In genomic region chr12:116396072-116396695, GRCm38 (mm10) we compare ENCODE assay signal across 34 mouse cellular contexts. TPM values are rescaled to one million over a fixed set of nuclear protein-coding genes. Genes with fewer than 3 reads are reported as not detected.
DNase-seq lines count a peak whose midpoint lies in the region; ATAC-seq lines count a peak whose summit lies in the region.
"Had no signal": no experiment of that assay in that cellular context is flagged by ENCODE, and none has a peak within 500 bp of the region (broad histone marks: within the 10 kb centered on the region; RNA-seq: fewer than 3 reads in every experiment).

No protein-coding gene starts in this region.

- H3K36me3 ChIP-seq in midbrain, embryonic 11.5 days (ENCODE audit: control insufficient read depth, insufficient read depth, low read length), result no peaks in the 10 kb centered on the region
- H3K36me3 ChIP-seq in midbrain, embryonic 14.5 days (ENCODE audit: control insufficient read depth, insufficient read depth, low read length), result no peaks in the 10 kb centered on the region
- H3K36me3 ChIP-seq in intestine, embryonic 16.5 days (ENCODE audit: control insufficient read depth, insufficient read depth, low read length), result no peaks in the 10 kb centered on the region
- H3K36me3 ChIP-seq: hindbrain, embryonic 15.5 days; liver, embryonic 13.5 days; midbrain, embryonic 15.5 days had no signal

- no peak overlapping the region for H3K4me2 ChIP-seq in midbrain, embryonic 11.5 days
- no peak overlapping the region for H3K4me2 ChIP-seq in midbrain, embryonic 14.5 days (ENCODE audit: low read length)
- H3K4me2 ChIP-seq in intestine, embryonic 16.5 days (ENCODE audit: low read depth, low read length), result no peak overlapping the region
- H3K4me2 ChIP-seq: hindbrain, embryonic 15.5 days; liver, embryonic 13.5 days; midbrain, embryonic 15.5 days had no signal

- no peak overlapping the region for H3K27ac ChIP-seq in midbrain, embryonic 11.5 days (ENCODE audit: low read depth, low read length)
- H3K27ac ChIP-seq in midbrain, embryonic 14.5 days (replicated peaks; ENCODE audit: low read depth, low read length), result no peak overlapping the region
- H3K27ac ChIP-seq in intestine, embryonic 16.5 days (ENCODE audit: low read length), result no peak overlapping the region
- H3K27ac ChIP-seq: hindbrain, embryonic 10.5 days; hindbrain, embryonic 15.5 days; kidney, postnatal 0 days; left cerebral cortex, adult 2 months; liver, embryonic 13.5 days; macrophage; midbrain, embryonic 15.5 days had no signal

- no peaks in the 10 kb centered on the region for H3K27me3 ChIP-seq in midbrain, embryonic 11.5 days (ENCODE audit: control insufficient read depth, insufficient read depth, low read length)
- no peaks in the 10 kb centered on the region for H3K27me3 ChIP-seq in midbrain, embryonic 14.5 days (ENCODE audit: control insufficient read depth, insufficient read depth, low read length)
- H3K27me3 ChIP-seq in intestine, embryonic 16.5 days (replicated peaks; ENCODE audit: control insufficient read depth, insufficient read depth, low read length), result no peaks in the 10 kb centered on the region
- H3K27me3 ChIP-seq: CH12.LX; hindbrain, embryonic 15.5 days; liver, embryonic 13.5 days; midbrain, embryonic 15.5 days had no signal

- no peak overlapping the region for H3K9ac ChIP-seq in midbrain, embryonic 11.5 days (ENCODE audit: low read length)
- no peak overlapping the region for H3K9ac ChIP-seq in midbrain, embryonic 14.5 days (replicated peaks; ENCODE audit: low read length)
- H3K9ac ChIP-seq in intestine, embryonic 16.5 days (ENCODE audit: low read depth, low read length), result no peak overlapping the region
- H3K9ac ChIP-seq: hindbrain, embryonic 15.5 days; liver, embryonic 13.5 days; midbrain, embryonic 15.5 days had no signal

- no peak overlapping the region for H3K4me3 ChIP-seq in midbrain, embryonic 11.5 days (ENCODE audit: low read depth, low read length)
- no peak overlapping the region for H3K4me3 ChIP-seq in midbrain, embryonic 14.5 days (replicated peaks; ENCODE audit: low read depth, low read length)
- H3K4me3 ChIP-seq in intestine, embryonic 16.5 days (ENCODE audit: low read length), result no peak overlapping the region
- H3K4me3 ChIP-seq: hindbrain, embryonic 10.5 days; hindbrain, embryonic 15.5 days; left cerebral cortex, adult 2 months; liver, embryonic 13.5 days; midbrain, embryonic 15.5 days had no signal

- ATAC-seq in midbrain, embryonic 11.5 days (ENCODE audit: low FRiP score), result no peak
- ATAC-seq in midbrain, embryonic 14.5 days (ENCODE audit: low FRiP score, low TSS enrichment), result no peak
- ATAC-seq in intestine, embryonic 16.5 days, result peak; percentile 65; the same call in 1 of the 2 replicates
- ATAC-seq: activated CD4-positive, CD25-positive, alpha-beta regulatory T cell, adult 4 months; forebrain, embryonic 16.5 days; inflammation-experienced regulatory T-cells, adult 6 months; lung, postnatal 0 days; midbrain, embryonic 15.5 days had no signal

- WGBS in midbrain, embryonic 11.5 days, result 77% methylated on average over 2 of the region's 2 CpGs
- 76% methylated on average over 2 of the region's 2 CpGs for WGBS in midbrain, embryonic 14.5 days
- 75% methylated on average over 2 of the region's 2 CpGs for WGBS in intestine, embryonic 16.5 days

- H3K9me3 ChIP-seq in midbrain, embryonic 11.5 days (ENCODE audit: control insufficient read depth, low read length), result no peaks in the 10 kb centered on the region; the same call in 1 of the 2 replicates
- no peaks in the 10 kb centered on the region for H3K9me3 ChIP-seq in midbrain, embryonic 14.5 days (ENCODE audit: control insufficient read depth, low read length)
- no peaks in the 10 kb centered on the region for H3K9me3 ChIP-seq in intestine, embryonic 16.5 days (ENCODE audit: control insufficient read depth, low read length)
- H3K9me3 ChIP-seq: G1E; hindbrain, embryonic 15.5 days; liver, embryonic 13.5 days; midbrain, embryonic 15.5 days had no signal

- DNase-seq in adrenal gland, adult 2 months, result peak; percentile 13
- DNase-seq in adrenal gland, postnatal 36 days, result no peak
- DNase-seq in midbrain, embryonic 11.5 days (ENCODE audit: low spot score, missing footprints), result peak; percentile 21
- no peak for DNase-seq in midbrain, embryonic 14.5 days
- no peak for DNase-seq in liver
- no peak for DNase-seq in kidney, postnatal 25 days
- DNase-seq in left cerebral cortex, adult 9 months (ENCODE audit: low spot score in 2 of 2), result no peak
- DNase-seq: cerebellum, adult 11 months; cerebellum, adult 9-10 months; cerebellum, postnatal 36 days; gastrocnemius, postnatal 10 days; heart, postnatal 14 days; kidney, adult 8-10 months; layer of hippocampus, adult 9-11 months; left cerebral cortex, postnatal 4 days; liver, embryonic 13.5 days; lung, adult 18-20 months; right cerebral cortex, adult 18-20 months; spleen, adult 18-20 months; thymus, adult 18-20 months; thymus, postnatal 25 days had no signal

- H3K4me1 ChIP-seq in midbrain, embryonic 11.5 days (ENCODE audit: control insufficient read depth, insufficient read depth, low read length), result no peaks in the 10 kb centered on the region
- H3K4me1 ChIP-seq in midbrain, embryonic 14.5 days (ENCODE audit: control insufficient read depth, insufficient read depth, low read length), result no peaks in the 10 kb centered on the region
- no peaks in the 10 kb centered on the region for H3K4me1 ChIP-seq in intestine, embryonic 16.5 days (ENCODE audit: control insufficient read depth, insufficient read depth, low read length)
- H3K4me1 ChIP-seq: hindbrain, embryonic 10.5 days; hindbrain, embryonic 15.5 days; liver, embryonic 13.5 days; midbrain, embryonic 15.5 days had no signal

RNA-seq across cellular contexts. Expression of gene Ncapg2, which starts 9.0 kb away (rescaled TPM):
- 1 to 10 TPM; 3.7 to 5.2 TPM for total RNA-seq in adrenal gland, adult 2 months (2021)
- 0.37 and 0.44 TPM in 2 replicates for polyA plus RNA-seq in adrenal gland, adult 2 months (2012; rRNA removed)
- total RNA-seq in adrenal gland, postnatal 36 days (2021), result 1 to 10 TPM; 7.6 to 7.9 TPM
- polyA plus RNA-seq in midbrain, embryonic 11.5 days (2014; fragmentation: Nextera tagmentation; extraction: Ambion mirVana), result 42.0 and 47.7 TPM in 2 replicates
- 6.2 and 12.7 TPM in 2 replicates for polyA plus RNA-seq in midbrain, embryonic 14.5 days (2014; fragmentation: Nextera tagmentation; extraction: Ambion mirVana)
- polyA plus RNA-seq in intestine, embryonic 16.5 days (2015; fragmentation: Nextera tagmentation; extraction: Ambion mirVana), result 20.1 and 20.2 TPM in 2 replicates

Comparison
In these comparisons a context has a peak if more than half of its experiments do, and no peak if none do; other contexts are left out.
1. DNase-seq: peak in adrenal gland, adult 2 months (single experiment) and midbrain, embryonic 11.5 days (single experiment); none in adrenal gland, postnatal 36 days (0 of 2), midbrain, embryonic 14.5 days (single experiment), liver (single experiment), kidney, postnatal 25 days (0 of 2) and left cerebral cortex, adult 9 months (0 of 2).